Mouse (Mus musculus) kidney, postnatal 0 days (tissue): ENCODE results near the gene Myh10. TPM values are rescaled to one million over a fixed set of nuclear protein-coding genes. Genes with fewer than 3 reads are reported as not detected.

ENCODE experiments used
- ATAC-seq: fragments of 200-750 bp; cut with Nextera tagmentation; replicated peaks from 2 replicates; pipeline ENCODE4 v1.8.0; 2017; ENCODE audit warnings: low read depth, moderate number of reproducible peaks, moderate TSS enrichment, moderate library complexity; ENCODE audit not compliant: low FRiP score
- DNase-seq: peaks from one replicate; pipeline ENCODE4 v3.0.0-alpha.2; 2016; ENCODE audit warnings: low spot score
- H3K27ac ChIP-seq: fragments of 300-500 bp; sonication (generic); 2 replicates; pipeline ENCODE4 v1.5.1; 2014; ENCODE audit warnings: mild to moderate bottlenecking
- H3K27me3 ChIP-seq: fragments of 300-500 bp; sonication (generic); 2 replicates; pipeline ENCODE4 v1.6.1; 2014; ENCODE audit warnings: low read length, mixed read lengths; ENCODE audit not compliant: insufficient read depth
- H3K36me3 ChIP-seq: fragments of 300-500 bp; sonication (generic); 2 replicates; pipeline ENCODE4 v1.6.1; 2014; ENCODE audit warnings: low read length, mixed read lengths; ENCODE audit not compliant: insufficient read depth
- H3K4me1 ChIP-seq: fragments of 300-500 bp; sonication (generic); replicated peaks from 2 replicates; pipeline ENCODE4 v1.6.1; 2014; ENCODE audit warnings: antibody characterized with exemption, low read length, mixed read lengths; ENCODE audit not compliant: insufficient read depth
- H3K4me2 ChIP-seq: fragments of 300-500 bp; sonication (generic); 2 replicates; pipeline ENCODE4 v1.6.1; 2014; ENCODE audit warnings: mild to moderate bottlenecking, low read length, moderate library complexity, mixed read lengths
- H3K4me3 ChIP-seq: fragments of 300-500 bp; sonication (generic); replicated peaks from 2 replicates; pipeline ENCODE4 v1.5.1; 2014; ENCODE audit warnings: low read depth, low read length
- H3K9ac ChIP-seq: fragments of 300-500 bp; sonication (generic); 2 replicates; pipeline ENCODE4 v1.6.1; 2014; ENCODE audit warnings: low read depth, low read length
- H3K9me3 ChIP-seq: fragments of 300-500 bp; sonication (generic); replicated peaks from 2 replicates; pipeline ENCODE4 v1.6.1; 2016; ENCODE audit warnings: low read length, inconsistent platforms, mixed read lengths
- CTCF ChIP-seq: IDR thresholded peaks from 2 replicates; pipeline ENCODE4 v1.5.1; 2016; ENCODE audit warnings: antibody characterized with exemption, low read depth, mild to moderate bottlenecking, moderate library complexity
- WGBS: fragments of 180-500 bp; shearing (Covaris S2); extraction: QIAGEN DNeasy Blood & Tissue Kit; methylation state at CpG from one replicate; pipeline ENCODE4 v1.1.7; 2014; 5-methylcytosine and 5-hydroxymethylcytosine counted together
- polyA plus RNA-seq: library from polyadenylated mRNA; unstranded; fragments of >200 nt; fragmentation: Nextera tagmentation; extraction: Ambion mirVana; gene quantifications from 2 replicates; pipeline ENCODE4 v1.2.1, GENCODE M21; 2015

Gene Myh10
- polyA plus RNA-seq, 1 experiment from 2014 or later: 83.8 TPM

DNA sequence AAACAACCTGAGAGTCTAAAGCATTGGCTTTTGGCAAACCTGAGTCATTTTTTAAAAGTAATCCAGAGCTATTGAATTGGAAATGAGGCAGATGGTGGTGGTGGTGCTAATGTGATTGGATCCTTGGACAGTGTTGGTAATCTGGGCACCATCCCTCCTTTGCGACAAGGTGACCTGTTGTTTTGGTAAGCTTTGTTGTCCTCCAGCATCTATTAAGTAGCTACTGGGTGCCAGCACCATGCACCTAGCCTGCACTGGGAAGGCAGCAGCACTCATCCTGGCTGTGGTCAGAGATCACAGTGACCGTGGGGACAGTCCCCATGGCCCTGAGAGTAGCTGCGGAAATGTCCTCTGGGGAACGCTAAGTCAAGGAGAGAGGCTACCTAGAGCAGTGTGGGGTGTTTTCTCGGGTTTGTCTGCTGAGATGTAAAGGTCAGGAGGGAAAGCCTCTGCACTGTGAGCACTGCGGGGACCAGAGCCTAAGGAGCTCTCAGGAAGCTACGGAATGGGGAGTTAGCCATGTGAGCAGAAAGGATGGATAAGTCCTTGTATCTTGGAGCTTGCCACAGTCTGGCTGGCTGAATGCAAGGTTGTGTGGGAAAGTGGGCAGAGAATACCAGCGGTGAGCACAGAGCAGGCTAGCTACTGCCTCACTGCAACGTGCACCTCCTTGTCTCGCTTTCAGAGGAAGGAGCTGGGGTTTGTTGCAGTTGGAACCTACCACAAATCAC is 88.5 kb downstream of the Myh10 start:
- Histone ChIP-seq H3K4me3 (no peak overlapping the region), H3K9me3 (no peaks in the 10 kb centered on the region), H3K4me1 (no peaks in the 10 kb centered on the region), H3K9ac (no peak overlapping the region), H3K4me2 (no peak overlapping the region), H3K27me3 (no peaks in the 10 kb centered on the region), H3K27ac (no peak overlapping the region), H3K36me3 (peaks cover 53% of the 10 kb centered on the region)
- WGBS: 85% methylated on average over 10 of the region's 10 CpGs
- DNase-seq (no peak), ATAC-seq (no peak)
- no peak for TF ChIP-seq CTCF

DNA sequence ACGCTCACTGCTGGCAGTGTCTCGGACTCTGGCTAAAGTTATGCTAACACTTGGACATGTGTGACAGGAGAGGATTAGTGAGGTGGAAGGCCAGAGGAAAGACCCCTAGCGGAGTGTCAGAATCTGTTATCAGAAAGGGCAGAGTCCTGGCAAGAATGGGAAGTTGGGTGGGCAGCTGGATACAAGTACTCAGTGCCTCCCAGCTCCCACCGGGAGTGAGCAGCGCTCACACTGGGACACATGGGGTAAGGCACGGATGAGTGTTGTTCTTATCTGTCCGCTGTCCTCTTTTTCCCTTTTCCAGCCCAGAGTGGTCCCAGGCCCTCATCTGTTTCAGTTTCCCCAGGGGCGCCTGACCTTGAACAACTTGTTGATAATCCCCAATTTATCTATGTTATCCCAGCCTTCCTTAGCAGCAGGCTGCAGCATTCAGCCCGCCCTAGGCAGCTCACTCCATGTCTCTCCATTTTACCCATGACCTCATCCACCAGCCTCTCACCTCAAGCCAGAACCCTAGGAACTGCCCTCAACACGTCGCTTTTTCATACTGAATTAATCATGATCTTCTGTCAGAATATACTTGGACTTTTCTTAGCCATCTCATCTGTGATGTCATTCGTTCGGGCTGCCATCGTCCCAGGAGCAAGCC is 89.2 kb downstream of the Myh10 start:
- Histone ChIP-seq H3K4me1 (no peaks in the 10 kb centered on the region), H3K27me3 (no peaks in the 10 kb centered on the region), H3K4me2 (no peak overlapping the region), H3K27ac (no peak overlapping the region), H3K9ac (no peak overlapping the region), H3K4me3 (no peak overlapping the region), H3K36me3 (peaks cover 60% of the 10 kb centered on the region), H3K9me3 (no peaks in the 10 kb centered on the region)
- WGBS: 83% methylated on average over 14 of the region's 14 CpGs
- ATAC-seq: no peak
- no peak for DNase-seq
- no peak for TF ChIP-seq CTCF

DNA sequence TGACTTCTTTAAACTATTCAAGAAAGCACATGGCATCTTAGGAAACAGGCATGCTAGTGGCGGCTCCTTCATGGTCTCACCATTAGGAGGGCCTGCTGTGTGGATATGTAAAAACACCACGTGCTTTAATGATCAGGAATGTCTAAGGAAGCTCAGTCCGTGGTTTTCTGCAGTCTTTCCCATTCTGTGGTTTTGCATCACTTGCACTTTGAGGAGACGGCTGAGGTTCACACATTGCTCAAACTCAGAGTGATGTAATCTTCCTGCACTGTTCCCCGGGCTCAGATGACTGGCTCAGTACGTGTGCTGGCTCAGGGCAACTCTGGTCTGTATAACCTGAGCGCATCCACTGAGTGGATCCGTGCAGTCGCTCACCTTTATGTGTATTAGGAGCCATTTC is 91.0 kb downstream of the Myh10 start:
- no peaks in the 10 kb centered on the region for H3K4me1 ChIP-seq
- 87% methylated on average over 9 of the region's 9 CpGs for WGBS
- no peaks in the 10 kb centered on the region for H3K27me3 ChIP-seq

DNA sequence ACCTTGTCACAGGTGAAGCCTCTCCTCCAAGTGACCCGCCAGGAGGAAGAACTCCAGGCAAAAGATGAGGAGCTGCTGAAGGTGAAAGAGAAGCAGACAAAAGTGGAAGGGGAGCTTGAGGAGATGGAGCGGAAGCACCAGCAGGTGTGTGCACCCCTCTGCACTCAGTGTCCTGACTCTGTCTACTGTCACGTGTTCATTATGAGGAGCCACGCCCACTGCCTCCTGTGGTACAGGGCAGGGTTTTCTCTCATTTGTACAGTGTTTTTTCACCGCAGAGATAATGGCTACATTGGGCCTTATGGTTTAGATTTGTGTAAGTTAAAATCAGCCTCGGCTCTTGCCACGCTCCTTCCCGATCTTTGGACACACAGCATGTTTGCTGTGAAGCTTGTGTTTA is 94.5 kb downstream of the Myh10 start:
- ATAC-seq (no peak), DNase-seq (no peak)
- H3K9ac ChIP-seq: no peak overlapping the region
- no peak overlapping the region for H3K4me3 ChIP-seq
- no peak overlapping the region for H3K4me2 ChIP-seq
- H3K27ac ChIP-seq: no peak overlapping the region
- no peak for TF ChIP-seq CTCF
- H3K36me3 ChIP-seq: peaks cover 90% of the 10 kb centered on the region
- no peaks in the 10 kb centered on the region for H3K9me3 ChIP-seq
- 86% methylated on average over 8 of the region's 8 CpGs for WGBS
- H3K27me3 ChIP-seq: no peaks in the 10 kb centered on the region
- no peaks in the 10 kb centered on the region for H3K4me1 ChIP-seq

More for the DNA sequence above, 91.0 kb downstream of the Myh10 start:
- no peak for TF ChIP-seq CTCF
- DNase-seq (no peak), ATAC-seq (no peak)
- H3K27ac ChIP-seq: no peak overlapping the region
- H3K4me3 ChIP-seq: no peak overlapping the region
- H3K9me3 ChIP-seq: no peaks in the 10 kb centered on the region
- H3K36me3 ChIP-seq: peaks cover 70% of the 10 kb centered on the region
- H3K4me2 ChIP-seq: no peak overlapping the region
- H3K9ac ChIP-seq: no peak overlapping the region

DNA sequence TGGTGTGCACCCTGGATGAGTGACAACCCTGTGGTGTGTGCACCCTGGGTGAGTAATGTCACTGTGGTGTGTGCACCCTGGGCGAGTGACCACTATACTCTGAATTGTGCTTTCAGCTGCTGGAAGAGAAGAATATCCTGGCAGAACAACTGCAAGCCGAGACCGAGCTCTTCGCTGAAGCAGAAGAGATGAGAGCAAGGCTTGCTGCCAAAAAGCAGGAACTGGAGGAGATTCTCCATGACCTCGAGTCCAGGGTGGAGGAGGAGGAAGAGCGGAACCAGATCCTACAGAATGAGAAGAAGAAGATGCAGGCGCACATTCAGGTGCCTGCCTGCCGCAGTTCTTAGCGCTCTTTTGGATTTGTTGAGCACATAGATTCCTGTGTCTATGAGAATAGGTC is 95.9 kb downstream of the Myh10 start:
- H3K4me2 ChIP-seq: no peak overlapping the region
- H3K4me1 ChIP-seq: no peaks in the 10 kb centered on the region
- DNase-seq (no peak), ATAC-seq (no peak)
- H3K27ac ChIP-seq: no peak overlapping the region
- peaks cover 92% of the 10 kb centered on the region for H3K36me3 ChIP-seq
- WGBS: 81% methylated on average over 9 of the region's 9 CpGs
- H3K27me3 ChIP-seq: no peaks in the 10 kb centered on the region
- no peak for TF ChIP-seq CTCF
- H3K9me3 ChIP-seq: no peaks in the 10 kb centered on the region
- H3K4me3 ChIP-seq: no peak overlapping the region
- no peak overlapping the region for H3K9ac ChIP-seq

DNA sequence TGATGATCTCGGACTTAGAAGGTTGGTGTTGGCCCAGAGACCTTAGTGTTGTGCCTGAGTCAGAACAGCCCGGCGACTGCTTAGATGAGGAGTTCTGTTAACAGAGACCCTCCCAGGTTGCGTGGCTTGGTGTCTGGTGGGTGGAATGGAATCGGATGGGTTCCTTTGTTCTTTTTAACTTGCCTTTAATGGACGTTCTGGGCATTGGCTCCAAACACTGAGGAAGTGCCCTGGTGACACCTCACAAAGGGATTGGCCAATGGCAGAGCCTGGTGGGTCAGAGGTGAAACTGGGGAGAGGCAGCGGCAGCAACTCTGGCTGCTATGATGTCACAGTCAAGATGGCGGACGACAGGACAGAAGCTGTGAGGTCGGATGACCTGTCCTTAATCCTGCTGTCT is 99.4 kb downstream of the Myh10 start:
- Histone ChIP-seq H3K9ac (no peak overlapping the region), H3K27me3 (no peaks in the 10 kb centered on the region), H3K4me1 (no peaks in the 10 kb centered on the region), H3K36me3 (peaks cover 93% of the 10 kb centered on the region), H3K9me3 (no peaks in the 10 kb centered on the region), H3K27ac (no peak overlapping the region), H3K4me3 (no peak overlapping the region), H3K4me2 (no peak overlapping the region)
- ATAC-seq: no peak
- DNase-seq: no peak
- TF ChIP-seq CTCF: no peak
- WGBS: 87% methylated on average over 10 of the region's 10 CpGs
